Mouse (Mus musculus) 3134 (cell line): ENCODE data around the gene Wdtc1.
A peak's percentile ranks its signal among the peaks of the same experiment; 100 is the strongest.

Experiments
- DNase-seq: peaks from one replicate; pipeline ENCODE4 v3.0.0-alpha.2; 2011; ENCODE audit warnings: low spot score; ENCODE audit not compliant: insufficient read length; ENCODE audit errors: extremely low read depth

Gene Wdtc1

GRCm38 (mm10) chr4:133378236-133379045 is 25.2 kb upstream of the Wdtc1 start:
- peak; percentile 79 for DNase-seq

GRCm38 (mm10) chr4:133375812-133376577 is 22.7 kb upstream of the Wdtc1 start:
- no peak for DNase-seq

- no peak for DNase-seq
These were observed 20.7 kb upstream of the Wdtc1 start for GRCm38 (mm10) chr4:133374011-133374410.

- DNase-seq, result no peak
These were observed 19.0 kb upstream of the Wdtc1 start for GRCm38 (mm10) chr4:133372278-133372665.

GRCm38 (mm10) chr4:133371621-133372277 is 18.5 kb upstream of the Wdtc1 start:
- DNase-seq, result no peak

- DNase-seq, result peak; percentile 47
These were observed 17.3 kb upstream of the Wdtc1 start for GRCm38 (mm10) chr4:133370298-133371274.

GRCm38 (mm10) chr4:133369553-133370297 is 16.4 kb upstream of the Wdtc1 start, which contains the start of gene Slc9a1:
Slc9a1 (plus strand) TSS chr4:133369706.
- peak; percentile 91 for DNase-seq

GRCm38 (mm10) chr4:133354641-133355040 is 1.4 kb upstream of the Wdtc1 start:
- DNase-seq, result no peak

- DNase-seq, result no peak
These were observed 484 bp downstream of the Wdtc1 start for GRCm38 (mm10) chr4:133352797-133353196.

GRCm38 (mm10) chr4:133348051-133348775 is 5.1 kb downstream of the Wdtc1 start:
- no peak for DNase-seq

- no peak for DNase-seq
These were observed 5.7 kb downstream of the Wdtc1 start for GRCm38 (mm10) chr4:133347624-133348023.

GRCm38 (mm10) chr4:133346577-133346976 is 6.7 kb downstream of the Wdtc1 start:
- DNase-seq, result no peak

- no peak for DNase-seq
These were observed 7.6 kb downstream of the Wdtc1 start for GRCm38 (mm10) chr4:133345702-133346101.

GRCm38 (mm10) chr4:133344112-133344511 is 9.2 kb downstream of the Wdtc1 start:
- DNase-seq, result no peak

- no peak for DNase-seq
These were observed 13.1 kb downstream of the Wdtc1 start for GRCm38 (mm10) chr4:133340217-133340616.

- DNase-seq, result peak; percentile 90
These were observed 14.0 kb downstream of the Wdtc1 start for GRCm38 (mm10) chr4:133339148-133339749.

- no peak for DNase-seq
These were observed 14.7 kb downstream of the Wdtc1 start for GRCm38 (mm10) chr4:133338521-133339095.
